Mouse (Mus musculus) limb, embryonic 14.5 days (tissue): ENCODE data around the gene Dcbld2. TPM values are rescaled to one million over a fixed set of nuclear protein-coding genes. Genes with fewer than 3 reads are reported as not detected.

ENCODE experiments used
- ATAC-seq: fragments of 200-750 bp; cut with Nextera tagmentation; 2 replicates; pipeline ENCODE4 v1.8.0; 2017; ENCODE audit warnings: low read depth, moderate number of reproducible peaks, moderate TSS enrichment; ENCODE audit not compliant: low FRiP score
- DNase-seq: peaks from one replicate; pipeline ENCODE4 v3.0.0-alpha.2; 2015; ENCODE audit warnings: low spot score
- H3K27ac ChIP-seq: fragments of 300-500 bp; sonication (generic); replicated peaks from 2 replicates; pipeline ENCODE4 v1.5.1; 2014; ENCODE audit warnings: low read depth, mild to moderate bottlenecking, low read length, moderate library complexity, mixed read lengths
- H3K27me3 ChIP-seq: fragments of 300-500 bp; sonication (generic); 2 replicates; pipeline ENCODE4 v1.6.1; 2014; ENCODE audit warnings: low read length, mixed read lengths; ENCODE audit not compliant: control insufficient read depth, insufficient read depth
- H3K36me3 ChIP-seq: fragments of 300-500 bp; sonication (generic); 2 replicates; pipeline ENCODE4 v1.6.1; 2014; ENCODE audit warnings: mild to moderate bottlenecking, low read length, moderate library complexity, mixed read lengths; ENCODE audit not compliant: control insufficient read depth, insufficient read depth
- H3K4me1 ChIP-seq: fragments of 300-500 bp; sonication (generic); 2 replicates; pipeline ENCODE4 v1.6.1; 2014; ENCODE audit warnings: antibody characterized with exemption, low read length, mixed read lengths; ENCODE audit not compliant: control insufficient read depth, insufficient read depth
- H3K4me2 ChIP-seq: fragments of 300-500 bp; sonication (generic); replicated peaks from 2 replicates; pipeline ENCODE4 v1.6.1; 2014; ENCODE audit warnings: low read depth, mild to moderate bottlenecking, low read length, moderate library complexity; ENCODE audit not compliant: severe bottlenecking
- H3K4me3 ChIP-seq: fragments of 300-500 bp; sonication (generic); replicated peaks from 2 replicates; pipeline ENCODE4 v1.5.1; 2014; ENCODE audit warnings: low read length
- H3K9ac ChIP-seq: fragments of 300-500 bp; sonication (generic); 2 replicates; pipeline ENCODE4 v1.6.1; 2014; ENCODE audit warnings: mild to moderate bottlenecking, low read depth, low read length, moderate library complexity; ENCODE audit not compliant: severe bottlenecking
- H3K9me3 ChIP-seq: fragments of 300-500 bp; sonication (generic); 2 replicates; pipeline ENCODE4 v1.6.1; 2016; ENCODE audit warnings: low read length; ENCODE audit not compliant: control insufficient read depth
- POLR2A ChIP-seq: fragments of 200-500 bp; IDR thresholded peaks from 2 replicates; pipeline ENCODE4 v1.8.0; 2012; ENCODE audit warnings: inconsistent platforms, mild to moderate bottlenecking, moderate library complexity, borderline replicate concordance; ENCODE audit not compliant: insufficient read depth, insufficient read length; ENCODE audit errors: extremely low read depth
- WGBS: fragments of 180-500 bp; shearing (Covaris S2); extraction: QIAGEN DNeasy Blood & Tissue Kit; methylation state at CpG from one replicate; pipeline ENCODE4 v1.1.7; 2014; 5-methylcytosine and 5-hydroxymethylcytosine counted together
- polyA plus RNA-seq, 2 experiments: library from polyadenylated mRNA; depleted of rRNA in 1 of 2; stranded (reverse) in 1 of 2; unstranded in 1 of 2; fragments of >200 nt; fragmentation: Nextera tagmentation in 1 of 2; extraction: Ambion mirVana in 1 of 2; gene quantifications; 2 replicates each; pipeline versions ENCODE4 v1.2.1 to v1.2.3; 2012 to 2014

Gene Dcbld2
- polyA plus RNA-seq, 2 experiments = 10.0 to 22.8 TPM

DNA sequence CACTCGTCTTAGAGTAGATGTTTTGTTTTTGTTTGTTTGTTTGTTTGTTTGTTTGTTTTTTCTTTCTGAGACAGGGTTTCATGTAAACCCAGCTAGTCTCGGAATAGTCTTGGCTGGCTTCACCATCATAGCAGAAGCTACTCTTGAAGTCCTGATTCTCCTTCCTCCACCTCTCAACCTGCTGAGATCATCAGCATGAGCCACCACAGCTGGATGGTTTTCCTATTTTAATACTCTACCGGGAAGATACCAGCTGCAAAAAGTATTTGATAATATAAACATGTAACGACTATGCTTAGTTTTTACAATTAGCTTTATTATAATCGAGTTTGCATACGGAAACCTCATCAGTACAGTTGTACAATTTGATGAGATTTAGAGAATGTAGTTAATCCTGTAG, 94.3 kb downstream of the Dcbld2 start:
- no peaks in the 10 kb centered on the region for H3K27me3 ChIP-seq
- H3K9ac ChIP-seq = no peak overlapping the region
- ATAC-seq (no peak), DNase-seq (no peak)
- H3K4me1 ChIP-seq = peaks cover 21% of the 10 kb centered on the region
- no peaks in the 10 kb centered on the region for H3K36me3 ChIP-seq
- TF ChIP-seq POLR2A = no peak
- H3K9me3 ChIP-seq = no peaks in the 10 kb centered on the region
- no peak overlapping the region for H3K27ac ChIP-seq
- no peak overlapping the region for H3K4me2 ChIP-seq
- WGBS = 61% methylated on average over 6 of the region's 6 CpGs
- no peak overlapping the region for H3K4me3 ChIP-seq

DNA sequence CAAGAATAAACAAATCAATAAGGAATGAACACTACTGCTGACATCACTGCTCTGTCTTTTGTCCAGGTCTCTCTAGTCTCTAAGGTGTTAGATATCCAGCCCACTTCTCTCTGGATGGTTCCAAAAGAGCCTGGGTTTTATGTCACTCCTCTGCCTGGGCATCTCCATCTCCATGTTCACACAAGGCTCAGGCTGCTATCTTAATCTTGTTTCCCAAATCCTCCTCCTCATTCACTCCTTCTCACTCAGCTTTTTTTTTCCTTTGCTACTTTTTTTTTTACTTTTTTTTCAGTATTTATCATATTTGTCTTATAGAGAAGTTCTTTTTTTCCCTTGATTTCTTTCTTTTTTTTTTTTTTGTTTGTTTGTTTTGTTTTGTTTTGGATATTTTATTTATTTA, 96.7 kb downstream of the Dcbld2 start:
- TF ChIP-seq POLR2A = no peak
- Histone ChIP-seq H3K4me3 (no peak overlapping the region), H3K4me1 (peaks cover 14% of the 10 kb centered on the region), H3K9ac (no peak overlapping the region), H3K27me3 (no peaks in the 10 kb centered on the region), H3K27ac (no peak overlapping the region), H3K36me3 (no peaks in the 10 kb centered on the region), H3K9me3 (no peaks in the 10 kb centered on the region), H3K4me2 (no peak overlapping the region)
- no peak for ATAC-seq
- no peak for DNase-seq

DNA sequence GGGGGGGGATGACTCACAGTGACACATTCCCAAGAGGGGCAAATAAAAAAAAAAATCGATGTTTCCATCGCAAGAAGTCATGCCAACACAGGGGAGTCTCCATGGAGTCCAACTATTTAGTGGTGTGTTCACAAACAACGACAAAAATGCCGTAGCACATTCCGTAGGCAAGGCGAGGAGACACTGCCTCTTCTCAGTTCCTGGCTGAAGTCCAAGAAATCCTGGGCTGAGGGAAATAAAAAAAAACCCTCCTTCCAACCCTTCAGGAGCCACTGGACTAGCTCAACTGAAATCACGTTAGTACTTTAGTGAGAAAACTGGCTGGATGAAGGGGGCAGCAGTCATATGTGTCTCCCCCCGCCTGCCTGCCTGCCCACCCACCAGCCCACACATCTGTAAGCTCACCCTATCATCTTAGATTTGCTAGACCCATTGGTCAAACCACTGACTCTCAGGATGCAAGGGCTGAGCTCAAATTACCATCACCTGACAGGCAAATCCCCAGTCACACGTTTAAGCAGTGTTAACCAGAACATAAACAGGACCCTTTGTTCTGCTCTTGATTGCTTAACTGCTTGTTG, 104.0 kb downstream of the Dcbld2 start:
- Histone ChIP-seq H3K4me2 (no peak overlapping the region; the same call in 1 of the 2 replicates), H3K9me3 (no peaks in the 10 kb centered on the region), H3K4me3 (no peak overlapping the region), H3K9ac (no peak overlapping the region), H3K27me3 (no peaks in the 10 kb centered on the region), H3K27ac (peak overlapping the region; percentile 1; the same call in 1 of the 2 replicates), H3K4me1 (peaks cover 21% of the 10 kb centered on the region), H3K36me3 (no peaks in the 10 kb centered on the region)
- WGBS = 17% methylated on average over 9 of the region's 9 CpGs
- peak; percentile 39; the same call in 1 of the 2 replicates for ATAC-seq
- no peak for TF ChIP-seq POLR2A
- peak; percentile 67 for DNase-seq

DNA sequence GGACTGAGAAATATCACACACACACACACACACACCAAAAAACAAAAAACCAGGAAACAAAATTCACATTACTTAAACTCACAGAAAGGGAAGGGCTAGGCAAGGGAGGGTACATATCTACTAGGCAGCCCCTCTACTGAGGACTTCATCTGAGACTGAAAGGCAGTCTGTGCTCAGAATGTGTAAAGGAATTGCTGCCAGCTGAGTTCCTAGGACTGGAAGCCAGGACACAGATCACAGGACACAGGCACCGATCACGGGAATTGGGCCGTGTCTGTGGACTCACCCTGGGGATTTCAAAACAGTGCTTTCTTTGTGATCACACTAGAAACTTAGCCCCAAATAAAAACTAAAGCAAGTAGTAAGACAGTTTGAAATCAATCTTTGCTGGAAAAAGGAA, 104.6 kb downstream of the Dcbld2 start:
- no peak overlapping the region for H3K4me2 ChIP-seq
- H3K36me3 ChIP-seq = no peaks in the 10 kb centered on the region
- TF ChIP-seq POLR2A = no peak
- peak overlapping the region; percentile 55; the same call in 1 of the 2 replicates for H3K27ac ChIP-seq
- ATAC-seq (peak; percentile 58; the same call in 1 of the 2 replicates), DNase-seq (no peak)
- no peak overlapping the region for H3K4me3 ChIP-seq
- WGBS = 26% methylated on average over 3 of the region's 3 CpGs
- H3K9me3 ChIP-seq = no peaks in the 10 kb centered on the region
- peaks cover 21% of the 10 kb centered on the region for H3K4me1 ChIP-seq
- H3K9ac ChIP-seq = no peak overlapping the region
- H3K27me3 ChIP-seq = no peaks in the 10 kb centered on the region

DNA sequence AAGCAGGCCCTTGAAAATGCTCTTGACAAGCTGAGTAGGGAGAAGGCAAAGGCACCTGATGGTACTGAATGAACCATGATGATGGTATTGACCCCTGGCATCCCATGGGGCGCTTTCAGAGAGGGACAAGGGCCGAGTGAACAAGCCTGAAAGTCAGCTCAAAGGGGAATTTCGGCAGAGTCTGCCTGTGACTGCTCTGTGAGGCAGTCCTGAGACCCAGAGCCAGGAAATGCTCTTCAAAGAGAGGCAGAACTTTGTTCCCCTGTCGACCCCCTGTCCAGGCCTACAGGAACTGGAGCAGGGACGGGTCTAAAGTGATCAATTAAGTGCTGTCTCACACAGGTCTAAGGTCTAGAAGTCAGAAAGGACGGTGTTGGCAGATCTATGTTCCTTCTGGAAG, 105.5 kb downstream of the Dcbld2 start:
- H3K9me3 ChIP-seq = no peaks in the 10 kb centered on the region
- H3K9ac ChIP-seq = no peak overlapping the region
- 24% methylated on average over 6 of the region's 6 CpGs for WGBS
- peaks cover 21% of the 10 kb centered on the region for H3K4me1 ChIP-seq
- DNase-seq (no peak), ATAC-seq (no peak)
- no peak overlapping the region for H3K4me2 ChIP-seq
- no peak for TF ChIP-seq POLR2A
- peak overlapping the region; percentile 44; the same call in 1 of the 2 replicates for H3K27ac ChIP-seq
- H3K36me3 ChIP-seq = no peaks in the 10 kb centered on the region
- H3K4me3 ChIP-seq = no peak overlapping the region
- no peaks in the 10 kb centered on the region for H3K27me3 ChIP-seq
